In genomic region chr13:42536501-42537210, GRCm38 (mm10) we compare ENCODE assay signal across 18 mouse cellular contexts.
DNase-seq lines count a peak whose midpoint lies in the region; ATAC-seq and TF ChIP-seq lines count a peak whose summit lies in the region.
"Had no signal": no experiment of that assay in that cellular context is flagged by ENCODE, and none has a peak within 500 bp of the region (broad histone marks: within the 10 kb centered on the region; RNA-seq: fewer than 3 reads in every experiment).

No protein-coding gene starts in this region.

- 22% methylated on average over 7 of the region's 7 CpGs for WGBS in heart, adult 2 months
- 56% methylated on average over 7 of the region's 7 CpGs for WGBS in heart, embryonic 11.5 days (ENCODE audit: insufficient replicate concordance)
- WGBS in limb, embryonic 10.5 days, result 82% methylated on average over 7 of the region's 7 CpGs
- WGBS in intestine, embryonic 16.5 days, result 76% methylated on average over 7 of the region's 7 CpGs

- peaks cover 2% of the 10 kb centered on the region for H3K4me1 ChIP-seq in heart, adult 2 months (ENCODE audit: control insufficient read depth, insufficient read depth, low read length)
- no peaks in the 10 kb centered on the region for H3K4me1 ChIP-seq in heart, embryonic 11.5 days (ENCODE audit: control insufficient read depth, insufficient read depth, low read length)
- no peaks in the 10 kb centered on the region for H3K4me1 ChIP-seq in limb, embryonic 10.5 days
- no peaks in the 10 kb centered on the region for H3K4me1 ChIP-seq in intestine, embryonic 16.5 days (ENCODE audit: control insufficient read depth, insufficient read depth, low read length)
- H3K4me1 ChIP-seq: embryonic facial prominence, embryonic 12.5 days; hindbrain, embryonic 10.5 days; neural tube, embryonic 13.5 days had no signal

- intact Hi-C loops in heart, adult 2 months (cut with DNase I), result loop anchor here (5.0 kb wide), 2 partner anchors 41 to 134 kb away; no protein-coding TSS in a partner anchor

- H3K4me2 ChIP-seq in heart, embryonic 11.5 days, result no peak overlapping the region
- no peak overlapping the region for H3K4me2 ChIP-seq in intestine, embryonic 16.5 days (ENCODE audit: low read depth, low read length)
- H3K4me2 ChIP-seq: embryonic facial prominence, embryonic 12.5 days; neural tube, embryonic 13.5 days had no signal

- peaks cover 6% of the 10 kb centered on the region; the same call in 1 of the 2 replicates for H3K9me3 ChIP-seq in heart, embryonic 11.5 days (replicated peaks; ENCODE audit: control insufficient read depth, low read length)
- H3K9me3 ChIP-seq in limb, embryonic 10.5 days (replicated peaks), result no peaks in the 10 kb centered on the region
- no peaks in the 10 kb centered on the region for H3K9me3 ChIP-seq in intestine, embryonic 16.5 days (ENCODE audit: control insufficient read depth, low read length)
- H3K9me3 ChIP-seq: embryonic facial prominence, embryonic 12.5 days; neural tube, embryonic 13.5 days had no signal

- peak; percentile 22; the same call in 1 of the 2 replicates for TF ChIP-seq CTCF in heart, adult 2 months (IDR thresholded peaks at IDR 0.05)

- H3K27ac ChIP-seq in heart, adult 2 months, result peak overlapping the region; percentile 21; the same call in 1 of the 2 replicates
- no peak overlapping the region for H3K27ac ChIP-seq in heart, embryonic 11.5 days (ENCODE audit: low read depth, low read length)
- no peak overlapping the region for H3K27ac ChIP-seq in limb, embryonic 10.5 days
- no peak overlapping the region for H3K27ac ChIP-seq in intestine, embryonic 16.5 days (ENCODE audit: low read length)
- H3K27ac ChIP-seq: embryonic facial prominence, embryonic 12.5 days; hindbrain, embryonic 10.5 days; neural tube, embryonic 13.5 days had no signal

- H3K79me2 ChIP-seq in heart, adult 2 months (replicated peaks; ENCODE audit: control insufficient read depth, insufficient read depth, low read length), result no peaks in the 10 kb centered on the region

- no peaks in the 10 kb centered on the region for H3K27me3 ChIP-seq in heart, adult 2 months (ENCODE audit: control insufficient read depth, insufficient read depth, low read length)
- no peaks in the 10 kb centered on the region for H3K27me3 ChIP-seq in heart, embryonic 11.5 days (ENCODE audit: control insufficient read depth, insufficient read depth, low read length)
- H3K27me3 ChIP-seq in limb, embryonic 10.5 days (ENCODE audit: low read depth, poor library complexity, severe bottlenecking), result no peaks in the 10 kb centered on the region
- no peaks in the 10 kb centered on the region for H3K27me3 ChIP-seq in intestine, embryonic 16.5 days (replicated peaks; ENCODE audit: control insufficient read depth, insufficient read depth, low read length)
- H3K27me3 ChIP-seq: embryonic facial prominence, embryonic 12.5 days; neural tube, embryonic 13.5 days; Patski had no signal

- no peak for TF ChIP-seq EP300 in heart, adult 2 months (IDR thresholded peaks at IDR 0.05; ENCODE audit: insufficient read depth, low read depth, low read length)

- DNase-seq in heart, adult 2 months, result peak in 1 of 2 experiments; percentile 45
- DNase-seq in frontal cortex, postnatal 36 days (ENCODE audit: low spot score in 2 of 2), result peak; percentile 38 to 66
- peak; percentile 20 to 32 for DNase-seq in layer of hippocampus, adult 8-10 months (ENCODE audit: low spot score in 2 of 2)
- peak; percentile 24 for DNase-seq in right cerebral cortex, postnatal 25 days
- no peak for DNase-seq in limb, embryonic 10.5 days (ENCODE audit: low spot score)
- DNase-seq in retina, postnatal 1 day, result no peak
- DNase-seq: cerebellum, adult 9-10 months; kidney, adult 18-20 months; lung, adult 2 months; spleen, adult 18-20 months; thymus, adult 18-20 months had no signal

- TF ChIP-seq POLR2A in heart, adult 2 months (IDR thresholded peaks at IDR 0.05; ENCODE audit: insufficient read depth, low read depth, low read length), result no peak

- ATAC-seq in heart, embryonic 11.5 days (replicated peaks; ENCODE audit: insufficient number of reproducible peaks, low FRiP score, low TSS enrichment), result no peak
- ATAC-seq in intestine, embryonic 16.5 days, result no peak
- ATAC-seq: forebrain, embryonic 14.5 days; Patski had no signal

- peaks cover 2% of the 10 kb centered on the region; the same call in 1 of the 2 replicates for H3K36me3 ChIP-seq in heart, adult 2 months (ENCODE audit: control insufficient read depth, insufficient read depth, low read length)
- H3K36me3 ChIP-seq in heart, embryonic 11.5 days (ENCODE audit: control insufficient read depth, insufficient read depth, low read length), result no peaks in the 10 kb centered on the region
- H3K36me3 ChIP-seq in limb, embryonic 10.5 days, result no peaks in the 10 kb centered on the region
- H3K36me3 ChIP-seq in intestine, embryonic 16.5 days (ENCODE audit: control insufficient read depth, insufficient read depth, low read length), result no peaks in the 10 kb centered on the region
- H3K36me3 ChIP-seq: embryonic facial prominence, embryonic 12.5 days; hindbrain, embryonic 10.5 days; neural tube, embryonic 13.5 days had no signal

- no peak overlapping the region for H3K9ac ChIP-seq in heart, adult 2 months (ENCODE audit: low read depth, low read length)
- no peak overlapping the region for H3K9ac ChIP-seq in heart, embryonic 11.5 days (ENCODE audit: low read depth, low read length)
- H3K9ac ChIP-seq in intestine, embryonic 16.5 days (ENCODE audit: low read depth, low read length), result no peak overlapping the region
- H3K9ac ChIP-seq: embryonic facial prominence, embryonic 12.5 days; neural tube, embryonic 13.5 days had no signal

- no peak overlapping the region for H3K4me3 ChIP-seq in heart, adult 2 months
- H3K4me3 ChIP-seq in heart, embryonic 11.5 days (ENCODE audit: low read depth, low read length), result no peak overlapping the region
- no peak overlapping the region for H3K4me3 ChIP-seq in limb, embryonic 10.5 days
- H3K4me3 ChIP-seq in intestine, embryonic 16.5 days (ENCODE audit: low read length), result no peak overlapping the region
- H3K4me3 ChIP-seq: embryonic facial prominence, embryonic 12.5 days; hindbrain, embryonic 10.5 days; neural tube, embryonic 13.5 days had no signal

Comparison
In these comparisons a context has a peak if more than half of its experiments do, and no peak if none do; other contexts are left out.
1. DNase-seq: peak in frontal cortex, postnatal 36 days (2 of 2), layer of hippocampus, adult 8-10 months (2 of 2) and right cerebral cortex, postnatal 25 days (single experiment); none in limb, embryonic 10.5 days (single experiment) and retina, postnatal 1 day (single experiment).